Mouse (Mus musculus) olfactory bulb, adult 2 months (tissue): ENCODE measurements at regions not wholly inside any gene's neighbourhood (a gene's known extent, or its start where the extent isn't known, plus 50 kb on each side); places are given as distances from the start of the nearest gene placed in this dataset.

Experiments used
- CTCF ChIP-seq: fragments of 200-500 bp; IDR thresholded peaks from 2 replicates; pipeline ENCODE4 v1.5.1; 2012; ENCODE audit warnings: low read depth, mild to moderate bottlenecking, low read length, moderate library complexity; ENCODE audit not compliant: insufficient read depth
- POLR2A ChIP-seq: fragments of 200-500 bp; IDR thresholded peaks from 2 replicates; pipeline ENCODE4 v1.6.1; 2012; ENCODE audit warnings: mild to moderate bottlenecking, low read depth, low read length, moderate library complexity; ENCODE audit not compliant: insufficient read depth

- TF ChIP-seq CTCF (no peak), POLR2A (no peak)
Observed at GRCm38 (mm10) chr8:115897086-115897485, 189.5 kb upstream of the Maf start.
